Mouse (Mus musculus) embryonic facial prominence, embryonic 15.5 days (tissue): ENCODE measurements at regions not wholly inside any gene's neighbourhood (a gene's known extent, or its start where the extent isn't known, plus 50 kb on each side); places are given as distances from the start of the nearest gene placed in this dataset.

Source experiments
- ATAC-seq: fragments of 200-750 bp; cut with Nextera tagmentation; 2 replicates; pipeline ENCODE4 v1.8.0; 2017; ENCODE audit warnings: low read depth, moderate TSS enrichment; ENCODE audit not compliant: insufficient number of reproducible peaks, low FRiP score, low TSS enrichment
- H3K27ac ChIP-seq: fragments of 300-500 bp; sonication (generic); replicated peaks from 2 replicates; pipeline ENCODE4 v1.5.1; 2015; ENCODE audit warnings: mild to moderate bottlenecking, inconsistent platforms
- H3K27me3 ChIP-seq: fragments of 300-500 bp; sonication (generic); 2 replicates; pipeline ENCODE4 v1.6.1; 2015; ENCODE audit warnings: inconsistent platforms
- H3K36me3 ChIP-seq: fragments of 300-500 bp; sonication (generic); 2 replicates; pipeline ENCODE4 v1.6.1; 2015; ENCODE audit warnings: mild to moderate bottlenecking, inconsistent platforms
- H3K4me1 ChIP-seq: fragments of 300-500 bp; sonication (generic); 2 replicates; pipeline ENCODE4 v1.6.1; 2015; ENCODE audit warnings: inconsistent platforms
- H3K4me2 ChIP-seq: fragments of 300-500 bp; sonication (generic); replicated peaks from 2 replicates; pipeline ENCODE4 v1.6.1; 2015; ENCODE audit warnings: mild to moderate bottlenecking, inconsistent platforms
- H3K4me3 ChIP-seq: fragments of 300-500 bp; sonication (generic); replicated peaks from 2 replicates; pipeline ENCODE4 v1.5.1; 2015; ENCODE audit warnings: mild to moderate bottlenecking, inconsistent platforms
- H3K9ac ChIP-seq: fragments of 300-500 bp; sonication (generic); 2 replicates; pipeline ENCODE4 v1.6.1; 2015; ENCODE audit warnings: inconsistent platforms
- H3K9me3 ChIP-seq: fragments of 300-500 bp; sonication (generic); replicated peaks from 2 replicates; pipeline ENCODE4 v1.6.1; 2016; ENCODE audit warnings: inconsistent platforms
- WGBS: fragments of 180-500 bp; shearing (Covaris S2); methylation state at CpG from one replicate; pipeline ENCODE4 v1.1.7; 2015; 5-methylcytosine and 5-hydroxymethylcytosine counted together

DNA sequence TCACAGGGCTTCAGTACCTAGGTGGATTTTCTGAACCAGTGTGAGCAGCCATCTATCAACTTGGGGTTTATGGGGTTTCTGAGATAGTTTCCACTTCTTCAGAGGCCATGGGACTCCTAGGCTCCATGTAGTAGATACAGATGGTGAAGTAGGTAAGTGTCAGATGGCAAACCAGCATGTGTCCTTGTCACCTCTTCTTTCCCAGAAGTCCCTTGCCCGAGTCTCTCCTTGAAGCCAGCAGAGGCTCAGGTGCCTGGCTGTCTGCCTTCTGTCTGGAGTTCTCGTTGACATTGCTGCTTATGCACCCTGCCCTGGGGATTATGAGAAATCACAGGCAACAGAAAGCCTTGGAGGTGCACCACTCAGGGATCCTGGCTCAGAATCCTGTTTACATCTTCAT, 476.9 kb downstream of the Gm10295 start:
- WGBS = 57% methylated on average over 2 of the region's 2 CpGs
- Histone ChIP-seq H3K4me1 (no peaks in the 10 kb centered on the region), H3K27me3 (no peaks in the 10 kb centered on the region), H3K4me2 (no peak overlapping the region), H3K9ac (no peak overlapping the region), H3K4me3 (no peak overlapping the region), H3K9me3 (no peaks in the 10 kb centered on the region), H3K36me3 (no peaks in the 10 kb centered on the region), H3K27ac (no peak overlapping the region)
- ATAC-seq = no peak

DNA sequence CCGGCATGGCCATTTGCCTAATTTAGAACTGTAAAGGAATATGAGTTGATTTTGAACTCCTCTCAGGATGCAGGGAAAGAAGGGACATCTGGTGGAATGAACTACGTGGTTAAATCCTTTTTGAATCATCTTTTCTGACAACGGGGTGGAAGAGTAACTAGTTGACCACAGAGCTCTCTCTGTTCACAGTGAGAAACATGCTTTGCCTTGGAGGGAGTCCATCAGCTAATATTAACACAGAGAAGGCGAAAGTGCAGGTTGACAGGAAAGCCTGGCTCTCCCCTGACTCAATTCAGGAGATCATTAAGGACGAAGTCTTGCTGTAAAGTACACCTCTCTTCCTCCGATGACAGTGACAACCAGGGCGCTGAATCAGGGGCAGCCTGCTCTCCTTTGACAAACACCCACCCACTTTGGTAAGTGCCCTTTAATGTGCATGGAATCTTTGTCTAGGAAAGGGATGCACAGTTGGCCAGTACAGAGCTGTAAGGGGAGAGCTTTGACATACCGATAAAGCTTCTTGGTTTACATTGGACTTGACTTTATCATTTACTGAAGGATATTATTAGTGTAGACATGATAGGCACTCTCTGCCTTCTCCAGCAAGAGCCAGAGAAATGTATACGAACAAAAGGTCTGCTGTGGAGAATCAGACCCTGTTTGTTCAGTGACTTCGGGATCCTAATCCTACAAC, 480.3 kb downstream of the Gm10295 start:
- Histone ChIP-seq H3K4me1 (no peaks in the 10 kb centered on the region), H3K9ac (no peak overlapping the region), H3K9me3 (no peaks in the 10 kb centered on the region), H3K36me3 (no peaks in the 10 kb centered on the region), H3K4me2 (no peak overlapping the region), H3K4me3 (no peak overlapping the region), H3K27me3 (no peaks in the 10 kb centered on the region), H3K27ac (no peak overlapping the region)
- ATAC-seq = no peak
- 51% methylated on average over 10 of the region's 10 CpGs for WGBS

DNA sequence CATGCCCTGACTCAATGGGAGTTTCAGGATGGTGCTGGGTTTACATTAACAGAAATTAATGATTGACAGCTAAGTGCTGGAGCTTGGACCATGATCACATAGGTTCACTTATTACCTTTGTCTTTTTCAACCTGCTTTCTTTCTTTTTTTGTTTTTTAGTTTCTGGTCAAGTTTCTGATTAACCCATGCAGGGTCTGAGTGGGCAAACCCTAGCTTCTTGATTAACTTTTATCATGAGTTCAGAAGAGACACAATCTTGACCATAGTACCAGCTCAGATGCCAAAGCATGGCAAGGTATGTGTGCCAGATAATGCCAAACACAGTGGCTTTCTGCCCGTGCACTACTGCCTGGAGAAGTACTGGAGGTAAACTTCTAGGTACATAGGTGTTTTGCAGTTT, 482.2 kb downstream of the Gm10295 start:
- 81% methylated on average over 1 of the region's 1 CpGs for WGBS

DNA sequence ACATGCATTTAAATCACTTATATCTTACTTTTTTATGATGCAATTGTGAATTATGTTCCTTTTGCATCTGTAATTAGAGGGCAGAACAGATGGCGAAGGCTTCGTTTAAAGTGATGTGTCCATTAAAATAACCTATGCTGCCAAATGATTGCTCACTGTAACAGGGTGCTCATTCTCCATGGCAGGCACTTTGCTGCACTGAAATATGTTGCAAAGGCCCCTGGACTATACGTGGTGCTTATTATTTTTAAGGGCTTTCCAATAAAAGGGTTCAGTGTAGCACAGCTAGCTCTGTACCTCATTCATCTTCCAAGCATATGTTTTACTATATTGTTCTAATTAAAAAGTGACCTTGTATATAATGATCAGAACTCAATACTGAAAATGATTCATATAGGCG, 491.3 kb downstream of the Gm10295 start:
- H3K9me3 ChIP-seq = no peaks in the 10 kb centered on the region
- no peak overlapping the region for H3K4me3 ChIP-seq
- no peaks in the 10 kb centered on the region for H3K4me1 ChIP-seq
- H3K36me3 ChIP-seq = no peaks in the 10 kb centered on the region
- H3K27ac ChIP-seq = no peak overlapping the region
- no peaks in the 10 kb centered on the region for H3K27me3 ChIP-seq
- WGBS = 81% methylated on average over 4 of the region's 4 CpGs
- ATAC-seq = no peak
- H3K9ac ChIP-seq = no peak overlapping the region
- no peak overlapping the region for H3K4me2 ChIP-seq

More for the DNA sequence above, 482.2 kb downstream of the Gm10295 start:
- no peak overlapping the region for H3K4me3 ChIP-seq
- H3K27ac ChIP-seq = no peak overlapping the region
- no peaks in the 10 kb centered on the region for H3K36me3 ChIP-seq
- no peaks in the 10 kb centered on the region for H3K9me3 ChIP-seq
- no peak for ATAC-seq
- H3K4me2 ChIP-seq = no peak overlapping the region
- no peaks in the 10 kb centered on the region for H3K4me1 ChIP-seq
- H3K9ac ChIP-seq = no peak overlapping the region
- no peaks in the 10 kb centered on the region for H3K27me3 ChIP-seq

DNA sequence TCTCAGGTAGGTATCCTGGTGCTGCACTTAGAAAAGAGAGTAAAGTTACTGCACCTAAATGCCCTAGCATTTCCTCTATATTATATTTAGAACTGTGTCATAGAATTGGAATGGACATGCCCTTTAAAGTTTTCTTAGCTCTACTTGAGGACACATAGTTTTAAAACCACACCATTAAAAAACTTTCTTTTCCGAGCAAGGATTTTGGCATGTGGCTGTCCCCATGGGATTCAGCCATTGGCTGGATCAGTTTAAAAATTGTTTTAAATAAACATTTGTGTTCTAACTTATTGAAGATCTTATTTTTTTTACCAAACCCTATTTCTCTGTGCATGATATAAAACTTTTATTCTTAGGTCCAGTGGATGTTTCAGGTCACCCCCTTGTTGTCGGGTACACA, 484.2 kb upstream of the Nr2f2 start:
- 56% methylated on average over 2 of the region's 2 CpGs for WGBS
- H3K9ac ChIP-seq = no peak overlapping the region
- ATAC-seq = no peak
- no peak overlapping the region for H3K4me3 ChIP-seq
- no peak overlapping the region for H3K4me2 ChIP-seq
- H3K27me3 ChIP-seq = no peaks in the 10 kb centered on the region
- H3K36me3 ChIP-seq = no peaks in the 10 kb centered on the region
- no peaks in the 10 kb centered on the region for H3K4me1 ChIP-seq
- no peaks in the 10 kb centered on the region for H3K9me3 ChIP-seq
- H3K27ac ChIP-seq = no peak overlapping the region

DNA sequence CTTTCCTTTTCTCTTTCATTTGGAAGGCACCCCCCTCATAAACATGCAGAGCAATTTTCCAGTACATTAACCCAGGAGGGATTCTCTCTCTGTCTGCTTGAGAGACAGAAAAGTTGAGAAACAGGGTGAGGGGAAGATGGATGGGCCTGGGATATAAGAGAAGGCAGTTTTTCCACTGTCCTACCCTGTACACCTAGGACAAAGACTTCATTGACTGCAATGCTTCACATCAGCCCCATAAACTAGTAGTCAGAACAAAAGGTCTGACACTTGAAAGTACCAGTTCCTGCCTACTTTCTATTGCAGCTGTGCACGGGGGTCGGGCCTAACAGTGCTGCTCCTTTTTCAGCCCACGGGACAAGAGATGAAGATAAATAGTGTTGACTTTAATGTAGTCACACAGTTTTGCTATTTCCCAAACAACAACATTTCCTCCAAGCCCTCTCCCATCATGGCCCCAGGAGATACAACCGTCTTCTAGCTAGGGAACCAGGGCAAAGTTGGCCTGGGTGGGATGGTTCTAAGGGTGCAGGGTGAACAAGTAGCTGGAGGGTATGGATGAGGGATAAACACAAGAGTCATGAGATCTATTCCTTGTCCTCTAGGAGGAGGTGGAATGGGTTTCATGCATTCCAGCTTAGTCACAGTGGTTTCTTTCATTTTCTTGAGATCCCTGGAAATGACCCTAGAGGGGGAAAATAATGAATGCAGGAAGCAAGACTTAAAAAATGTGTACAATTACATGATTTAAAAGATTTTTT, 481.7 kb upstream of the Nr2f2 start:
- H3K27ac ChIP-seq = no peak overlapping the region
- 44% methylated on average over 4 of the region's 4 CpGs for WGBS
- H3K4me3 ChIP-seq = no peak overlapping the region
- H3K9ac ChIP-seq = no peak overlapping the region
- H3K27me3 ChIP-seq = no peaks in the 10 kb centered on the region
- no peaks in the 10 kb centered on the region for H3K36me3 ChIP-seq
- H3K4me2 ChIP-seq = no peak overlapping the region
- H3K9me3 ChIP-seq = no peaks in the 10 kb centered on the region
- ATAC-seq = no peak
- H3K4me1 ChIP-seq = no peaks in the 10 kb centered on the region

DNA sequence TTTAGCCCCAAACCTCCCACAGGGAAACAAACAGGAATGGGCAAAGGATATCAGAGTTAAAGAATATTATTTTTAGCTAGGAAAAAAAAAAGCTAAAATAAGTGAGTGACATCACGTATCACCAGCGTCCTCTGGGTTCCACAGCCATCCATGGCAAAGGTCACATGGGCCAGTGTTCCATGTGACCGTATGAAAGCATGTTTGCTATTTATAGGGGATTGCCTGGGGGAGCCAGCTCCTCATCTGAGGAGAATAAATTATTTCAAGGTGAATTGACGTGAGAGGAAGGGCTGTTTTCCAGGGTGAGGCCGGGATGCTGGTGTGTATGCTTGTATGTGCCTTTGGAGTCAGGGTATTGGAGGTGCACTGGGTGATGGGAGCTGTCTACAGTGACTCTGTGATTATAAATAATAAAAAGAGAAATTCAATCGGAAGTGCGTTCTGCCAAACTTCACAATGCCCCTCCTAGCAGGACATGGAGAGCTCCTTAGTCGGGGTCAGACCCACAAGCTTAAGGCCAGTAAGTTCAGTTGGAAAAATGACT, 481.0 kb upstream of the Nr2f2 start:
- H3K9me3 ChIP-seq = no peaks in the 10 kb centered on the region

DNA sequence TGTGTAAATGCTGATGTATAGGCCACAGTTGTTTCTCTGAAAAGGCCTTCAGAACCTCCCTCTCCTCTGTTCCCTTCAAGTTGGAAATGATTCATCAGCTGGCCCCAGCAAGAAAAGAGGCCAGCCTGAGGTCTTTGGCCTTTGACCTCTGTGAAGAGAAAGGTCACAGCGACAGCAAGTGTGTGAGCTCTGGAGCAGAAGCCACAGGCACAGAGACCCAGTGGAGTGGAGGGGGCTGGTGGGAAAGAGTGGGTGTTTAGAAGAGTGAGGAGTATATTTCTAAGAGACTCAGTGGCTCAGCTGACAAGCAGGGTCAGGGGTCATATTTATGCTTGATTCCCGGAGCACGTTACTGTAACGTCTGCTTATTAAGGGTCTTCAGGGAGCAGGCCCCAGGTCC, 479.5 kb upstream of the Nr2f2 start:
- no peaks in the 10 kb centered on the region for H3K9me3 ChIP-seq
- H3K4me2 ChIP-seq = no peak overlapping the region
- H3K27ac ChIP-seq = no peak overlapping the region
- no peaks in the 10 kb centered on the region for H3K36me3 ChIP-seq
- H3K9ac ChIP-seq = no peak overlapping the region
- no peaks in the 10 kb centered on the region for H3K27me3 ChIP-seq
- 38% methylated on average over 4 of the region's 4 CpGs for WGBS
- H3K4me1 ChIP-seq = no peaks in the 10 kb centered on the region
- no peak overlapping the region for H3K4me3 ChIP-seq
- no peak for ATAC-seq

More for the DNA sequence above, 481.0 kb upstream of the Nr2f2 start:
- no peaks in the 10 kb centered on the region for H3K4me1 ChIP-seq
- no peak overlapping the region for H3K4me3 ChIP-seq
- 57% methylated on average over 8 of the region's 8 CpGs for WGBS
- H3K9ac ChIP-seq = no peak overlapping the region
- no peak overlapping the region for H3K27ac ChIP-seq
- H3K4me2 ChIP-seq = no peak overlapping the region
- H3K27me3 ChIP-seq = no peaks in the 10 kb centered on the region
- no peaks in the 10 kb centered on the region for H3K36me3 ChIP-seq
- no peak for ATAC-seq

DNA sequence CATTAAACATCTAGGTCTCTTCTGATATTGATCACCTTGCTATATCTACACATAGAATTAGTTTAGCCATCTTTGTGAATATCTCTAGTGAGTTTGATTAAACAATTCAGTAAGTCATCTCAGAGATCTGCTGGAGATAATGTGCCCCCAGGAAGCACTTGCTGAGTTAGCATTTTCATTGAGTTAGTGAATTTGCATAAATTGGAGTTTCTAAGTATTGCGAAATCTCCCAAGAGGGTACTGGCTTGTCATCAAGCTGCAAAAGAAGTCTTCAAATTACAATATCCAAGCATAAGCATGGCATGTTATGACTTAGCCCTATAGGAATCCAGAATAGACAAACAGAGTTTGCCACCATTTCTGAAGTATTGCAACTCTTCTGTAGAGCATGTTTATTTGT, 473.6 kb upstream of the Nr2f2 start:
- Histone ChIP-seq H3K9me3 (no peaks in the 10 kb centered on the region), H3K36me3 (no peaks in the 10 kb centered on the region), H3K9ac (no peak overlapping the region), H3K27ac (no peak overlapping the region), H3K27me3 (no peaks in the 10 kb centered on the region), H3K4me2 (no peak overlapping the region), H3K4me3 (no peak overlapping the region), H3K4me1 (no peaks in the 10 kb centered on the region)
- no peak for ATAC-seq
- WGBS = 66% methylated on average over 1 of the region's 1 CpGs

DNA sequence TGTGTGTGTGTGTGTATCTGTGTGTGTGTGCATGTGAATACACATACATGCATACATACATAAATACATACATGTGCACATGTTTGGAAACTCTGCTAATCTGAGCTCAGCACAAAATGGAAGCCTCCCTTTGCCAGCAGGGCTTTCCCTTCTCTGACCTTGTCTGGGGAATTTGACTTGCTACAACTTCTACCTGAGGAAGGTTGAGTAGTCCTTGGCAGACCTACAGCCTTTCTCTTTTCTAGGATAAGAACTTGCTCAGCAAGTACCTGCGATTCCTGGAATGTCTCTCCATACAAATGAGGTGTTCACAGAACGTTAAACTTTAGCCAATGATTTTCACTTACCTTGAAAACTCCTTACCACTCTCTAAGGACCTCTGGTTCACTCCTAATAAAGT, 472.7 kb upstream of the Nr2f2 start:
- Histone ChIP-seq H3K27me3 (no peaks in the 10 kb centered on the region), H3K27ac (no peak overlapping the region), H3K9me3 (no peaks in the 10 kb centered on the region), H3K4me3 (no peak overlapping the region), H3K4me2 (no peak overlapping the region), H3K4me1 (no peaks in the 10 kb centered on the region), H3K9ac (no peak overlapping the region), H3K36me3 (no peaks in the 10 kb centered on the region)
- no peak for ATAC-seq
- WGBS = 87% methylated on average over 2 of the region's 2 CpGs

DNA sequence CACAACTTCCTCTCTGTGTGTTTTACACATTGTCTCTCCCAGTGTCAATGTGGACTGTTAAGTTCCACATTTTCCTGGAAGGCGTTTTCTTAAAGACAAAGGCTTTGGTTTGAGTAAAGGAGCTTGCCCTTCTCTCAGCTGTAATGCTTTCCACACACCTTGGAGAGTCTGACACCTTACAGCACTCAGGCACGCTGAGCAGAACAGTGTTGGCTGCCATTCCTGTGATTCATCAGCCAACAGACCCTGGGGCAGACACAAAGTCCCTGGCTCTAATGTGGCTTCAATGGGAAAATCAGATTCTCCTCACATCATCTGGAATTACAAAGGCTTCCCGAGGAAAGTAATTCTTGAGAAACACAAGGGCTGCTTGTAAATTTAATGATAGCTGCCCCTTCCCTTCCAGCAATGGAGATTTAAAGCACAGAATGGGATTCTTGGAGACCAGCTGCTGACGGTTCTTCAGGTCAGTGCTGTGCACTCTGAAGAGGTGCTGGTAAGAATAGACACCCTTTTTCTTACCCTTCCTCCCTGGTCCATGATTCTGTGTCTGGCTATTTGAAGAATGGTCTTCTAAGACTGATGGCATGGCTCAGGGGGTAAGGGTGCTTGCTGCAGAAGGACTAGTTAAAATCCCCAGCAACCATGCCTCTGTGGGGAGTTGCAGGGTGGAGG, 468.4 kb upstream of the Nr2f2 start:
- no peak for ATAC-seq
- Histone ChIP-seq H3K9me3 (no peaks in the 10 kb centered on the region), H3K4me3 (no peak overlapping the region), H3K27ac (no peak overlapping the region), H3K4me2 (no peak overlapping the region), H3K9ac (no peak overlapping the region), H3K4me1 (no peaks in the 10 kb centered on the region), H3K36me3 (no peaks in the 10 kb centered on the region), H3K27me3 (no peaks in the 10 kb centered on the region)
- WGBS = 25% methylated on average over 4 of the region's 4 CpGs
